Mouse (Mus musculus): ENCODE measurements around the gene Lin52. TPM values are rescaled to one million over a fixed set of nuclear protein-coding genes. Genes with fewer than 3 reads are reported as not detected.

The Lin52 gene
- polyA plus RNA-seq, 1 experiment from 2014 or later: 18.5 TPM

- H3K27ac ChIP-seq (ENCODE audit: low read length): no peak overlapping the region
- no peaks in the 10 kb centered on the region for H3K9me3 ChIP-seq (ENCODE audit: low read length)
- ATAC-seq (no peak), DNase-seq (ENCODE audit: low spot score) (no peak)
- 11% methylated on average over 7 of the region's 7 CpGs for WGBS
- no peak overlapping the region for H3K9ac ChIP-seq (replicated peaks; ENCODE audit: low read depth)
- TF ChIP-seq EP300 (IDR thresholded peaks at IDR 0.05) (no peak), CTCF (IDR thresholded peaks at IDR 0.05) (no peak)
- no peaks in the 10 kb centered on the region for H3K4me1 ChIP-seq (ENCODE audit: insufficient read depth, low read depth, low read length)
- no peaks in the 10 kb centered on the region for H3K36me3 ChIP-seq (ENCODE audit: insufficient read depth, low read length)
- H3K27me3 ChIP-seq (replicated peaks; ENCODE audit: insufficient read depth, low read length): peaks cover 48% of the 10 kb centered on the region
- H3K4me2 ChIP-seq (replicated peaks; ENCODE audit: low read depth, low read length): no peak overlapping the region
- H3K4me3 ChIP-seq (ENCODE audit: low read depth, low read length): no peak overlapping the region
Measured at GRCm38 (mm10) chr12:84572341-84572720, 121.1 kb downstream of the Lin52 start.

DNA sequence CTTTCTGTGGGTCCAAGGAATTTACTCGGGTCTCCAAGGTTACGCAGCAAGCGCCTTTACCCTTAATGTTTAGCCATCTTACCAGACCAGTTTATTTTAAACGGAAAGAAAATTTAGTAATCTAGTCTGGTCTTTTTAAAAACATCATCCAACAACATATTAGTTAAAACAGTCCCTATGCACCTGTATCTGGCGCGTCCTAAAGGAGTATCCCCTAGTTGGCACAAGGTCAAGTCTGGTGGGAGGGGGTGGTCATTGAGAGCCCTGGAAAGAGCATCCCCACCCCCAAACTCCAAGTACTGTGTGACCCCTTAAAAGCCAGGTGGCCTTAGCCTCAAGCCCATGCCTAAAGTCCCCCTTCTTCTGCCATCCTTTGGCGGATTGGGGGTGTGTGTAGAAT is 121.9 kb downstream of the Lin52 start:
- H3K27me3 ChIP-seq (replicated peaks; ENCODE audit: insufficient read depth, low read length): peaks cover 42% of the 10 kb centered on the region
- no peak for TF ChIP-seq EP300 (IDR thresholded peaks at IDR 0.05)

GRCm38 (mm10) chr12:84577768-84578439 is 126.7 kb downstream of the Lin52 start:
- H3K27me3 ChIP-seq (replicated peaks; ENCODE audit: insufficient read depth, low read length): peaks cover 3% of the 10 kb centered on the region; the same call in 1 of the 2 replicates
- 69% methylated on average over 11 of the region's 11 CpGs for WGBS

More for the DNA sequence above, 121.9 kb downstream of the Lin52 start:
- Histone ChIP-seq H3K4me3 (ENCODE audit: low read depth, low read length) (no peak overlapping the region), H3K4me1 (ENCODE audit: insufficient read depth, low read depth, low read length) (no peaks in the 10 kb centered on the region), H3K36me3 (ENCODE audit: insufficient read depth, low read length) (no peaks in the 10 kb centered on the region), H3K9me3 (ENCODE audit: low read length) (no peaks in the 10 kb centered on the region), H3K27ac (ENCODE audit: low read length) (no peak overlapping the region), H3K9ac (replicated peaks; ENCODE audit: low read depth) (no peak overlapping the region), H3K4me2 (replicated peaks; ENCODE audit: low read depth, low read length) (no peak overlapping the region)
- DNase-seq (ENCODE audit: low spot score) (no peak), ATAC-seq (no peak)
- WGBS: 23% methylated on average over 7 of the region's 7 CpGs

GRCm38 (mm10) chr12:84578440-84578770 is 127.2 kb downstream of the Lin52 start:
- H3K36me3 ChIP-seq (ENCODE audit: insufficient read depth, low read length): no peaks in the 10 kb centered on the region
- H3K27ac ChIP-seq (ENCODE audit: low read length): no peak overlapping the region
- TF ChIP-seq CTCF (IDR thresholded peaks at IDR 0.05): no peak
- TF ChIP-seq EP300 (IDR thresholded peaks at IDR 0.05): no peak
- H3K4me2 ChIP-seq (replicated peaks; ENCODE audit: low read depth, low read length): no peak overlapping the region
- DNase-seq (ENCODE audit: low spot score) (no peak), ATAC-seq (no peak)
- H3K9me3 ChIP-seq (ENCODE audit: low read length): no peaks in the 10 kb centered on the region
- no peak overlapping the region for H3K4me3 ChIP-seq (ENCODE audit: low read depth, low read length)
- no peak overlapping the region for H3K9ac ChIP-seq (replicated peaks; ENCODE audit: low read depth)
- WGBS: 38% methylated on average over 5 of the region's 5 CpGs
- H3K27me3 ChIP-seq (replicated peaks; ENCODE audit: insufficient read depth, low read length): no peaks in the 10 kb centered on the region; the same call in 1 of the 2 replicates
- H3K4me1 ChIP-seq (ENCODE audit: insufficient read depth, low read depth, low read length): no peaks in the 10 kb centered on the region

More at GRCm38 (mm10) chr12:84577768-84578439, 126.7 kb downstream of the Lin52 start:
- Histone ChIP-seq H3K36me3 (ENCODE audit: insufficient read depth, low read length) (no peaks in the 10 kb centered on the region), H3K4me1 (ENCODE audit: insufficient read depth, low read depth, low read length) (no peaks in the 10 kb centered on the region), H3K4me2 (replicated peaks; ENCODE audit: low read depth, low read length) (no peak overlapping the region), H3K4me3 (ENCODE audit: low read depth, low read length) (no peak overlapping the region), H3K27ac (ENCODE audit: low read length) (no peak overlapping the region), H3K9me3 (ENCODE audit: low read length) (no peaks in the 10 kb centered on the region), H3K9ac (replicated peaks; ENCODE audit: low read depth) (no peak overlapping the region)
- TF ChIP-seq CTCF (IDR thresholded peaks at IDR 0.05) (0 out of 2 replicates have a peak, but pooled peaks have one; percentile 11), EP300 (IDR thresholded peaks at IDR 0.05) (no peak)
- ATAC-seq: no peak
- DNase-seq (ENCODE audit: low spot score): no peak

DNA sequence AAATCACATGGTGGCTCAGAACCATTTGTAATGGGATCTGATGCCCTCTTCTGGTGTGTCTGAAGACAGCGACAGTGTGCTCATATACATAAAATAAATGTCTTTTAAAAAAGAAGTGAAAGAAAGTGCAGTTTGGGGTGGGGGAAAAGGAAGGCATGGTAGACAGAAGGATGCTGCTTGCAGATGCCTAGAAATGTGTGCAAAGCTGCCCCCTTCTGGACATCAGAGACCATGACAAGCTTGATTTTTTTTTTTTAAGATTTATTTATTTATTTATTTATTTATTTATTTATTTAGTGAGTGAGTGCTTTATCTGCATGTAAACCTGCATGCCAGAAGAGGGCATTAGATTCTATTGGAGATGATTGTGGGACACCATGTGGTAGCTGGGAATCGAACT is 130.1 kb downstream of the Lin52 start:
- Histone ChIP-seq H3K4me1 (ENCODE audit: insufficient read depth, low read depth, low read length) (no peaks in the 10 kb centered on the region), H3K27ac (ENCODE audit: low read length) (no peak overlapping the region), H3K4me2 (replicated peaks; ENCODE audit: low read depth, low read length) (no peak overlapping the region), H3K27me3 (replicated peaks; ENCODE audit: insufficient read depth, low read length) (no peaks in the 10 kb centered on the region), H3K9me3 (ENCODE audit: low read length) (no peaks in the 10 kb centered on the region), H3K4me3 (ENCODE audit: low read depth, low read length) (no peak overlapping the region), H3K9ac (replicated peaks; ENCODE audit: low read depth) (no peak overlapping the region), H3K36me3 (ENCODE audit: insufficient read depth, low read length) (no peaks in the 10 kb centered on the region)
- DNase-seq (ENCODE audit: low spot score) (no peak), ATAC-seq (no peak)
- no peak for TF ChIP-seq EP300 (IDR thresholded peaks at IDR 0.05)
- no peak for TF ChIP-seq CTCF (IDR thresholded peaks at IDR 0.05)
- 90% methylated on average over 2 of the region's 2 CpGs for WGBS

DNA sequence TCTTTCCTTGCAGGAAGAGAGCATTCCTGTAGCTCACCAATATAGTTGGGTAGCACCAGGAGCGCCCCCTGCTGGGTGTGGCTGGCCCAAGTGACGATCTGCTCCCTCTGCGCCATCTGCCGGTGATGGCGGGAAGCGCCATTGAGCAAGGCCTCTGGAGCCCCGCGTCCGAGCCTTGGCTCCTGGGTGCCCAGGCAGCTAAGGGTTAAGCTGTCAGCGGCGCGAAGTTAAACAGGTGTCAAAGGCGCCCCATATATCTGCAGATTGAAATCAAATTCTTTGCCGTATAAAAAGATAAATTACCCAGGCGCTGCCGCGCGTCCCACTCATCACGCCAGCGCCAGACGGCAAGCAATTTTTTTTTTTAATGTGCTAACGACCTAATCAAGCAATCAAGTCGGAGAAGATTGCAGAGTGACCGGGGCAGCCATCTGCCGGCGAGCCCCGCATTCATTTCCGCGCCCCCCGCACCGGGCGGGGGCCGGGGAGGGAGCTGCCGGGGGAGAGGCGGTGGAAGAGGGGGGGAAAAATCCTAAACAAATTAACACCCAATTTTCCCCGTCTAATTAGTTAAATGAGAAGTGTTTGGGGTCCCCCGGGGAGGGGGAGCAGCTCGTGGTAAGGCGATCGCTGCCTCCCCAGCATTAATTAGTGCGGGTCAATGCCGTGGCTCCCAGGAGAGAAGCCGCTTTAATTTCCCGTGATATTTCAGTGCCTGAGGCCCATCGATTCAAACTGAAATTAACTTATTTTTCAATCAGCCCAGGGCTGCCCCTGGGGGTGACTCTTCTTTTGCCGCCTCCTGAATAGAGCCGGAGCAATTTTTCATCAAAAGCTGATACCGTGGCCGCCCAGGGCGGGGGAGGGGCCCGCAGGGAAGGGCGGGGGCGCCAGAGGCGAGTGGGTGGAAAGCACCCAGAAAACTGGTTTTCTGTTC is 138.9 kb downstream of the Lin52 start:
- ATAC-seq (peak; percentile 61), DNase-seq (ENCODE audit: low spot score) (peak; percentile 68)
- Histone ChIP-seq H3K4me2 (replicated peaks; ENCODE audit: low read depth, low read length) (peak overlapping the region; percentile 94), H3K36me3 (ENCODE audit: insufficient read depth, low read length) (no peaks in the 10 kb centered on the region), H3K9ac (replicated peaks; ENCODE audit: low read depth) (peak overlapping the region; percentile 39), H3K4me1 (ENCODE audit: insufficient read depth, low read depth, low read length) (no peaks in the 10 kb centered on the region), H3K9me3 (ENCODE audit: low read length) (no peaks in the 10 kb centered on the region), H3K4me3 (ENCODE audit: low read depth, low read length) (peak overlapping the region; percentile 51), H3K27ac (ENCODE audit: low read length) (no peak overlapping the region), H3K27me3 (replicated peaks; ENCODE audit: insufficient read depth, low read length) (no peaks in the 10 kb centered on the region)
- under 1% methylated on average over 53 of the region's 54 CpGs for WGBS
- TF ChIP-seq CTCF (IDR thresholded peaks at IDR 0.05) (peak; percentile 100), EP300 (IDR thresholded peaks at IDR 0.05) (no peak)

Other genes with a start within 250 kb of the Lin52 start
- gene Elmsan1, start 232.5 kb upstream of the Lin52 start, polyA plus RNA-seq (2015; fragmentation: Nextera tagmentation; extraction: Ambion mirVana): 5.9 and 6.7 TPM in 2 replicates
- 26.3 and 28.0 TPM in 2 replicates for gene Ptgr2, start 166.2 kb upstream of the Lin52 start, polyA plus RNA-seq (2015; fragmentation: Nextera tagmentation; extraction: Ambion mirVana)
- gene Zfp410, start 134.6 kb upstream of the Lin52 start, polyA plus RNA-seq (2015; fragmentation: Nextera tagmentation; extraction: Ambion mirVana): 44.9 and 49.0 TPM in 2 replicates
- 20.7 and 21.2 TPM in 2 replicates for gene Coq6, start 89.8 kb upstream of the Lin52 start, polyA plus RNA-seq (2015; fragmentation: Nextera tagmentation; extraction: Ambion mirVana)
- 2.4 and 3.1 TPM in 2 replicates for gene Fam161b, start 89.6 kb upstream of the Lin52 start, polyA plus RNA-seq (2015; fragmentation: Nextera tagmentation; extraction: Ambion mirVana)
- gene Entpd5, start 42.4 kb upstream of the Lin52 start, polyA plus RNA-seq (2015; fragmentation: Nextera tagmentation; extraction: Ambion mirVana): 10.8 TPM in 2 replicates
- gene Bbof1, start 42.4 kb upstream of the Lin52 start, polyA plus RNA-seq (2015; fragmentation: Nextera tagmentation; extraction: Ambion mirVana): 2.8 TPM in 2 replicates
- gene Rnf113a2, start 34.2 kb upstream of the Lin52 start, polyA plus RNA-seq (2015; fragmentation: Nextera tagmentation; extraction: Ambion mirVana): 22.9 and 23.0 TPM in 2 replicates
- 52.1 and 67.5 TPM in 2 replicates for gene Aldh6a1, start 418 bp upstream of the Lin52 start, polyA plus RNA-seq (2015; fragmentation: Nextera tagmentation; extraction: Ambion mirVana)
- gene Vsx2, start 118.3 kb downstream of the Lin52 start, polyA plus RNA-seq (2015; fragmentation: Nextera tagmentation; extraction: Ambion mirVana): not detected in 2 replicates
- 9.2 and 10.5 TPM in 2 replicates for gene Abcd4, start 166.0 kb downstream of the Lin52 start, polyA plus RNA-seq (2015; fragmentation: Nextera tagmentation; extraction: Ambion mirVana)
- not detected in 2 replicates for gene Vrtn, start 189.6 kb downstream of the Lin52 start, polyA plus RNA-seq (2015; fragmentation: Nextera tagmentation; extraction: Ambion mirVana)
- not detected in 2 replicates for gene Syndig1l, start 247.4 kb downstream of the Lin52 start, polyA plus RNA-seq (2015; fragmentation: Nextera tagmentation; extraction: Ambion mirVana)